Mouse (Mus musculus) liver, embryonic 15.5 days (tissue): ENCODE results near the gene Kank4. TPM values are rescaled to one million over a fixed set of nuclear protein-coding genes. Genes with fewer than 3 reads are reported as not detected.
"Not testable (repeated sequence)": the region's sequence is repeated elsewhere in the genome, so short reads cannot be mapped to it uniquely, and the experiment has no call there.

Source experiments
- ATAC-seq: fragments of 200-750 bp; cut with Nextera tagmentation; 2 replicates; pipeline ENCODE4 v1.8.0; 2017; ENCODE audit warnings: moderate number of reproducible peaks, mild to moderate bottlenecking, moderate library complexity; ENCODE audit not compliant: insufficient read depth
- H3K27ac ChIP-seq: fragments of 300-500 bp; sonication (generic); replicated peaks from 2 replicates; pipeline ENCODE4 v1.5.1; 2015; ENCODE audit warnings: mild to moderate bottlenecking, inconsistent platforms
- H3K27me3 ChIP-seq: fragments of 300-500 bp; sonication (generic); 2 replicates; pipeline ENCODE4 v1.6.1; 2015; ENCODE audit warnings: mild to moderate bottlenecking, inconsistent platforms
- H3K36me3 ChIP-seq: fragments of 300-500 bp; sonication (generic); replicated peaks from 2 replicates; pipeline ENCODE4 v1.6.1; 2015; ENCODE audit warnings: moderate library complexity, mild to moderate bottlenecking, inconsistent platforms
- H3K4me1 ChIP-seq: fragments of 300-500 bp; sonication (generic); replicated peaks from 2 replicates; pipeline ENCODE4 v1.6.1; 2015; ENCODE audit warnings: inconsistent platforms
- H3K4me2 ChIP-seq: fragments of 300-500 bp; sonication (generic); 2 replicates; pipeline ENCODE4 v1.6.1; 2015; ENCODE audit warnings: moderate library complexity, mild to moderate bottlenecking, inconsistent platforms
- H3K4me3 ChIP-seq: fragments of 300-500 bp; sonication (generic); replicated peaks from 2 replicates; pipeline ENCODE4 v1.5.1; 2015; ENCODE audit warnings: mild to moderate bottlenecking, inconsistent platforms
- H3K9ac ChIP-seq: fragments of 300-500 bp; sonication (generic); 2 replicates; pipeline ENCODE4 v1.6.1; 2015; ENCODE audit warnings: moderate library complexity, mild to moderate bottlenecking, inconsistent platforms
- H3K9me3 ChIP-seq: fragments of 300-500 bp; sonication (generic); replicated peaks from 2 replicates; pipeline ENCODE4 v1.6.1; 2016; ENCODE audit warnings: inconsistent platforms
- WGBS: fragments of 180-500 bp; shearing (Covaris S2); methylation state at CpG from one replicate; pipeline ENCODE4 v1.1.7; 2015; ENCODE audit warnings: mixed read lengths; ENCODE audit not compliant: insufficient replicate concordance; 5-methylcytosine and 5-hydroxymethylcytosine counted together
- polyA plus RNA-seq: library from polyadenylated mRNA; unstranded; fragments of >200 nt; fragmentation: Nextera tagmentation; extraction: Ambion mirVana; gene quantifications from 2 replicates; pipeline ENCODE4 v1.2.1, GENCODE M21; 2015

Kank4 gene
- polyA plus RNA-seq, 1 experiment from 2014 or later, result 0.03 TPM

DNA sequence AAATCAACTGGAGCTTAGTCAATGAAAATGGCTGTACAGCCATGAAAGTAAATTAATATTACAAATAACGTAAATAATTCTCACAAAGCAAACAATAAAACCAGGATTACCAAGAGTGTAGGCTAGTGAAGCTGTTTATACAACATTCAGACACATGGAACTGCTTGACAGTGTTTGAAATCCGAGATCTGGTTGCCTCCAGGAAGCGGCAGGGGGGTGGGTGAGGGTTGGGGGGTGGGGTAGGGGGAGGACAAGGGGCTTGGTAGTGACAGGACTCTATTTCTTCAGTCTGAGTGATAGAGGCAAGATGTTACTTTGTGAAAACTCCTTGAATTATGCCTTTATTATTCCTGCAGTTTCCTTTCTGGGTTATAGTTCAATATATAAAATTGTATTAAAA lies 9.4 kb upstream of the Kank4 start:
- no peak overlapping the region for H3K9ac ChIP-seq
- 39% methylated on average over 3 of the region's 3 CpGs for WGBS
- ATAC-seq, result no peak
- no peak overlapping the region for H3K4me3 ChIP-seq
- H3K27me3 ChIP-seq, result no peaks in the 10 kb centered on the region
- no peaks in the 10 kb centered on the region for H3K36me3 ChIP-seq
- no peaks in the 10 kb centered on the region for H3K4me1 ChIP-seq
- no peak overlapping the region for H3K27ac ChIP-seq
- H3K4me2 ChIP-seq, result no peak overlapping the region
- no peaks in the 10 kb centered on the region for H3K9me3 ChIP-seq

DNA sequence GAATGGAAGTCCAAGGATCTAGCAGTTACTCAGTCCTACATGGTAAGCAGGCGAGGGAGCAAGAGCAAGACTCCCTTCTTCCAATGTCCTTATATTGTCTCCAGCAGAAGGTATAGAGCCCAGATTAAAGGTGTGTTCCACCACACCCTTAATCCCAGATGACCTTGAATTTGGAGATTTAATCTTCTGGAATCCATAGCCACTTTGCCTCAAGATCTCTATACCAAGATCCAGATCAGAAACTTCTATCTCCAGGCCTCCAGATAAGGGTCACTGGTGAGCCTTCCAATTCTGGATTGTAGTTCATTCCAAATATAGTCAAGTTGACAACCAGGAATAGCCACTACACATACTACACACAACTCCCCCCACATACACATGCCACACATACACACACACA lies 6.4 kb upstream of the Kank4 start, which contains the start of gene I0C0044D17Rik:
I0C0044D17Rik (minus strand) TSS at position 101 of the 400 bp plus-strand sequence.
- H3K4me3 ChIP-seq, H3K36me3 ChIP-seq, H3K9me3 ChIP-seq, H3K27ac ChIP-seq, H3K27me3 ChIP-seq, H3K4me1 ChIP-seq, H3K4me2 ChIP-seq, H3K9ac ChIP-seq, ATAC-seq: not testable (repeated sequence)
- 43% methylated on average over 1 of the region's 1 CpGs for WGBS

DNA sequence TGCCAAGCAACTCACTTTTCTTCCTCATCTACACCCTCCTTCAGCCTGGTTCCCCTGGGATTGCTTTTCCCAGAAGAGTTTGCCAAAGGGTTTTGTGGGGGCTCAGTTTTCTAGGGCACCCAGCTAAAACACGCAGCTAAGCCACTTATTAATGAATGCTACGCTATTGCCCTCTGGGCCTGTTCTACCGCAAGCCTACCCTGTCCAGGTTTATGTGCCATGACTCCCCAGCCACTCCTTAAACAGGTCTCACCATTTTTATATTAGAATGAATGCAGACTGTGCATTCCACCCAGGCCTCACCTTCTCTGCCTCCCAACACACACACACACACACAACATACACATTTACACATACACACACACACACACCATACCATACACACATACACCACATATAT lies 5.7 kb upstream of the Kank4 start:
- no peak overlapping the region for H3K4me2 ChIP-seq
- WGBS, result 65% methylated on average over 3 of the region's 3 CpGs

DNA sequence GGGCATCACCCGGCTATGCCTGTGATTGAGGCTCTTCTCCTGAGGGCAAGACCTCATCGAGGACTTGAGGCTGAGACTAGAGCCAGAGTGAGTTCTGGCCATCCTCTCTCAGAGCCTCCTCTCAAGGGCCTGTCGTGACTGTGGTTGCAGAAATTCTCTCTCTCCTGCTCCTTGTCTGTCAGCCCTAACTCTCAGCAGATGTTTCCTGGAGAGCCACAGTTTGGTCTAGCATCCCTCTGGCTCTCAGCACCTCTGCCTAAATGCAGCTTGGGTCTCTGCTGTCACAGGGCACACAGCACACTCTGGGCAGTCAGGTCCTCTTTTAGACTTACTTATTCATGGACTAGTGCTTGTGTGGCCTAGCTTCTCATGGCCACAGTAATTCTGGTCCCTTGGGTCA lies 5.1 kb upstream of the Kank4 start:
- H3K36me3 ChIP-seq, result no peaks in the 10 kb centered on the region
- H3K4me3 ChIP-seq, result no peak overlapping the region
- peaks cover 19% of the 10 kb centered on the region for H3K27me3 ChIP-seq
- no peak overlapping the region for H3K9ac ChIP-seq
- 40% methylated on average over 3 of the region's 3 CpGs for WGBS
- no peak for ATAC-seq
- no peaks in the 10 kb centered on the region for H3K9me3 ChIP-seq
- H3K4me1 ChIP-seq, result no peaks in the 10 kb centered on the region
- no peak overlapping the region for H3K4me2 ChIP-seq
- no peak overlapping the region for H3K27ac ChIP-seq

More for the DNA sequence above, 5.7 kb upstream of the Kank4 start:
- no peak for ATAC-seq
- peaks cover 13% of the 10 kb centered on the region for H3K27me3 ChIP-seq
- no peaks in the 10 kb centered on the region for H3K9me3 ChIP-seq
- H3K9ac ChIP-seq, result no peak overlapping the region
- H3K36me3 ChIP-seq, result no peaks in the 10 kb centered on the region
- H3K27ac ChIP-seq, result no peak overlapping the region
- no peak overlapping the region for H3K4me3 ChIP-seq
- H3K4me1 ChIP-seq, result no peaks in the 10 kb centered on the region

DNA sequence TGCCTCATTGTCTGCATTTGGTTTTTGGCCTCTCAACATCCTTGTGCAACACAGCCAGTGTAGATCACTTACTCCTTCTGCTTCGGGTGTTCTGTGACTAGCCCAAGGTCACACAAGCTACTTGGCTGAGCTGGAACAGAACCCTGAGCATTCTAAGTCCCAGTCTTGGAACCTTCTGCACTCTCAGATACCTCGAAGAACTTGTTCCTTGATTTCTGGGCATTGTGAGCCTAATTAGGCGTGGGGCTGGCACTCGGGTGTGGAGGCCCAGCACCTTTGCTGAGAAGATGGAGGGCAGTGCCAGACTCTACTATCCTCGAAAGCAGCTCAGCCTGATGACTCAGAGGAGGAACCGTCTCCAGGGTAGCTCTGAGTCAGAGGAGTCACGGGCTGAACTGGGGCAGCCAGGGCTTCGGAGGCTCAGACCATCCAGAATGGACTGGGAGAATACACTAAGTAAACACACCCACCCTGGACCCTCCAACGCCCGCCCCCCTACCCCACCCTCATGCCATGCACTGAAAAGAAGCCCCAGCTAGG lies 1.9 kb upstream of the Kank4 start:
- H3K4me1 ChIP-seq, result no peaks in the 10 kb centered on the region
- H3K27me3 ChIP-seq, result peaks cover 42% of the 10 kb centered on the region
- ATAC-seq, result no peak
- no peak overlapping the region for H3K9ac ChIP-seq
- no peak overlapping the region for H3K4me3 ChIP-seq
- WGBS, result 36% methylated on average over 10 of the region's 10 CpGs
- H3K4me2 ChIP-seq, result no peak overlapping the region
- H3K27ac ChIP-seq, result no peak overlapping the region
- no peaks in the 10 kb centered on the region for H3K9me3 ChIP-seq
- H3K36me3 ChIP-seq, result no peaks in the 10 kb centered on the region

DNA sequence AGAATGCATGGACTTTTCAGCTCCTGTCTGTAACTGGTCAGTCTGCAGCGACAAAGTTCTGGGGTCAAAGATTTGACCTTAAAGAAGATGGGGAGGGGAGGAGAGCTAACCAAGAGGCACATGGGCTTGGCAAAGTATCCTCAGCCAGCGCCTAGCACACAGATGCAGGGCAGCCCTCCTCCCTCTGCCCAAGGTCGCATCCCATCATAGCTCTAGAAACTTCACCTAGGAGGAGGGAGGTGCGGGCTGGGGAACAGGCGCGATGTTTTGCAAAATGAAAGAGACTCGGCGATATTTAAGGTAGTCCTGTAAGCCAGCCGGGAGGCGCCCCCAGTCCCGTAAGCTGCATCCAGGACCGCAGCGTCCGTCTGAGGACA lies 542 bp downstream of the Kank4 start:
- no peak for ATAC-seq
- Histone ChIP-seq H3K4me2 (peak overlapping the region; percentile 67), H3K9me3 (no peaks in the 10 kb centered on the region), H3K9ac (no peak overlapping the region), H3K4me1 (no peaks in the 10 kb centered on the region), H3K4me3 (peak overlapping the region; percentile 49), H3K27me3 (peaks cover 42% of the 10 kb centered on the region), H3K36me3 (no peaks in the 10 kb centered on the region), H3K27ac (no peak overlapping the region)
- 3% methylated on average over 14 of the region's 14 CpGs for WGBS

DNA sequence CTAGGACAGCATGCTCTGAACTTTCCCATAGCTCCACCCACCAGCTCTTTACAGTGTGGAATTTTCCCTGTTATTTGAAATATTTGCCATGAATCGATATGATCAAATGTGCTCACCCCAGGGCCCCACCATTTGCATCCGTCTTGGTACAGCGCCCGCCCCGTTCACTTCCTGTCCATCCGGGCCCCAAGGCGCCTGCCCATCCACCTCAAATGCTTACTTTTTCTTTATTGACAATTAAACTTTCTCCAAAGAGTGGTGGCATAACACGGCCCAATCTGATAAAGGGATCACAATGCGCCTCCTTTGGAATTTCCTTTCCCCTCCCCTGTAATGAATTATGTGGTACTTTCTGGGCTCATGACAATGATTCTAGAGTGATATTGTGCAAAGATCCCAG lies 11.0 kb downstream of the Kank4 start:
- H3K4me2 ChIP-seq, result no peak overlapping the region
- H3K4me1 ChIP-seq, result no peaks in the 10 kb centered on the region
- H3K36me3 ChIP-seq, result no peaks in the 10 kb centered on the region
- no peak overlapping the region for H3K9ac ChIP-seq
- H3K27ac ChIP-seq, result no peak overlapping the region
- H3K27me3 ChIP-seq, result no peaks in the 10 kb centered on the region
- ATAC-seq, result no peak
- WGBS, result 60% methylated on average over 9 of the region's 9 CpGs
- H3K9me3 ChIP-seq, result no peaks in the 10 kb centered on the region
- H3K4me3 ChIP-seq, result no peak overlapping the region

DNA sequence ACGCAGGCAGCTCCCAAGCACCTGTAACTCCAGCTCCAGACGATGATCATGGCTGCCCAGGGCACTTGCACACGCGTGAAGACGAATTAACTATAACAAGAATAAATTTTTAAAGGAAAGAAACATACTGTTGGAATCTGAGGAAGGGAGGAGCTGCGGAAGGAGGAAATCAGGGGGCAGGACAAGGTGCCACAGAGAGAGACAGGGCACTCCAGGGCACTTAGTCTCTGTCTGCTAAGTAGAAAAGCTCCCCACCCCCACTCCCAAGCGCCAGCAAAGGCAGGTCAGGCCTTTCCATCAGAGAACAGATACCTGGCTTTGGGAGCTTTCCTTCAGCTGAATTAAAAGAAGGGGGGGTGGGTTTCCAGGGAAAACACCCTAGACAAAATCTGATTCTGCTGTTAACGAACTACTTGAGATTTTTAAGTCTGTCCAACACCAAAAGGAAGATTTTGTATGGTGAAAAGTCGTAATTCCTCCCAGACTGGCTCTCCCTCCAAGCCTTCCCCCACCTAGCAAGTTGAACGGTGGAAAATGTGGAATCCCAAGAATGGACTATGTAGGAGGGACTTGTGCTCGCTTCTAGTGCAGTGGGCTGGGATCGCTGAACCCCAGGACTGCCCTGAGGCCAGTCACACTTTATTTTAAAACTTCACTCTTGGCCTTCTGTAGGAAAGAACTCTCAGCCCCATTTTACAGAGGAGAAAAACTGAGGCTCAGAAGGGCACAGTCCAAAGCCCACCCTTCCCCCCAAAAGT lies 11.9 kb downstream of the Kank4 start:
- Histone ChIP-seq H3K27me3 (no peaks in the 10 kb centered on the region), H3K9me3 (no peaks in the 10 kb centered on the region), H3K4me2 (no peak overlapping the region), H3K4me1 (no peaks in the 10 kb centered on the region), H3K27ac (no peak overlapping the region), H3K36me3 (no peaks in the 10 kb centered on the region), H3K9ac (no peak overlapping the region), H3K4me3 (no peak overlapping the region)
- ATAC-seq, result no peak
- 53% methylated on average over 12 of the region's 12 CpGs for WGBS

DNA sequence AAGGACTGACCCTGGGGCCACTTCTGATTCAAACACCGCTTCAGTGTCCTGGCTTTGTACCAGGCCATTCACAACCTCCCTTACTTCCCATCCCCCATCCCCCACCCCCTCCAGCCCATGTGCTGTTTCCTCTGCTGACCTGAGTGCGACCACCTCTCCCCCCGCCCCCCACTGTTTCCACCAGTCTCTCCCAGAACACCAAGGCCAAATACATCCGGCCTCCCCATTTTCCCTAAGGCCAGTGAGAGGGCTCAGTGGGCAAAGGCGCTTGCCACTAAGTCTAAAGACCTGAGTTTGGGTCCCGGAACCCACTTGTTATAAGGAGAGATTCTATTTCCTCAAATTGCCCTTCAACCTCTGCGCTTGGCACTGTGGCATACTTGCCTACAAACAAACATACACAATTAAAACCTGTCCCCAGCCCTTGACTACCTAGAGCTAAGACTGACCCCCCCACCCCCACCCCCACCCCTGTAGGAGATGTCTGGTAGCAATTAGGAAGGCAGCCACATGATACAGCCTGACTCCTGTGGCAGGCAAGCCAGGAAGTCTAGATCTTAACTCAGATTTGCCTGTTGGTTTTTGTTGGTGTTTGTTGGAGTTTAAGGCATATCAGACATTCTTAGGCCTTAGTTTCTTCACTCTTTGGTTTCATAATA lies 12.7 kb downstream of the Kank4 start:
- Histone ChIP-seq H3K9me3 (no peaks in the 10 kb centered on the region), H3K27ac (no peak overlapping the region), H3K4me3 (no peak overlapping the region), H3K36me3 (no peaks in the 10 kb centered on the region), H3K4me2 (no peak overlapping the region), H3K27me3 (no peaks in the 10 kb centered on the region), H3K9ac (no peak overlapping the region), H3K4me1 (no peaks in the 10 kb centered on the region)
- 56% methylated on average over 7 of the region's 7 CpGs for WGBS
- ATAC-seq, result no peak

DNA sequence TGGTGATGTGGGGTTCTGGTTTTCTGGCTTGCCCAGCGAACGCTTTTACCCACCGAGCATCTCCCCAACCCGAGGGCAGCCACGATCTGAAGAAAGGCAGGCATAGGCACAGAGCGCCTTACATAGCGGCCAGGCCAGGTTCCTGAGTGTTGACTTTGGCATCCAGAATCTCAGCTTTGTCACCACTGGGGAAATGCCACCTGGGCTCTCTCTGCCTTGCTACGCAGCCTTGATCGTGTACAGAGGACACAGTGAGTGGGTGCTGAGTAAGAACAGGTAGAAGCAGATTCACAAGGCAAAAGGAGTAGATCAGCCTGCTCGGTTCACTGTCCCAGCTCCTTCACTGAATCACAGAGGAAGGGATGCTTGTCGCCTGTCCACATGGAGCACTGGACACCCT lies 15.6 kb downstream of the Kank4 start:
- Histone ChIP-seq H3K4me3 (no peak overlapping the region), H3K27me3 (no peaks in the 10 kb centered on the region)
- WGBS, result 72% methylated on average over 11 of the region's 11 CpGs

DNA sequence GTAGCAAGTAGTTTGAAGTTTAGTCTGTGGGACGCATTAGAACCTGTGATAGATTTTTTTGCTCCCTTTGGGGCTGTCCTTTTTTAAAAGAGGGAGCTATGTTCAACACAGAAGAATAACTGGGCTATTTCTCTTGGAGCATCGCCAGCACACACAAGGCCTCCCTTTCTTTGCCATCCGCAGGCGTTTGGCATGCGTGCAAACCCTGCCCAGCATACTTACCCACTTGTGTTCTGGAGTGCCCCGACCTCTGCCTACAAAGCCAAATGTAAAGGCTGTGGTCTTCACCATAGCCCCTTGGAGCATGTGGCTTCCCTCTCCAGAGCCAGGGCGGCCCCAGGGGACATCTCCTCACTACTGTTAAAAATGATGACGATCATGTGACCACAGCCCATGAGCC lies 16.5 kb downstream of the Kank4 start:
- Histone ChIP-seq H3K36me3 (no peaks in the 10 kb centered on the region), H3K9ac (no peak overlapping the region), H3K4me3 (no peak overlapping the region), H3K4me2 (no peak overlapping the region), H3K27me3 (no peaks in the 10 kb centered on the region), H3K4me1 (no peaks in the 10 kb centered on the region), H3K27ac (no peak overlapping the region), H3K9me3 (no peaks in the 10 kb centered on the region)
- ATAC-seq, result no peak
- WGBS, result 76% methylated on average over 8 of the region's 8 CpGs

More for the DNA sequence above, 15.6 kb downstream of the Kank4 start:
- Histone ChIP-seq H3K4me2 (no peak overlapping the region), H3K36me3 (no peaks in the 10 kb centered on the region), H3K4me1 (no peaks in the 10 kb centered on the region), H3K9me3 (no peaks in the 10 kb centered on the region), H3K27ac (no peak overlapping the region), H3K9ac (no peak overlapping the region)
- ATAC-seq, result no peak
